Mouse (Mus musculus): ENCODE measurements around the gene B230217C12Rik. TPM values are rescaled to one million over a fixed set of nuclear protein-coding genes. Genes with fewer than 3 reads are reported as not detected.

B230217C12Rik gene
- polyA plus RNA-seq, 1 experiment from 2014 or later, result 15.1 TPM

- Histone ChIP-seq H3K4me3 (ENCODE audit: low read depth, low read length) (no peak overlapping the region), H3K4me2 (replicated peaks; ENCODE audit: low read depth, low read length) (no peak overlapping the region), H3K9me3 (ENCODE audit: control insufficient read depth, low read length) (no peaks in the 10 kb centered on the region), H3K36me3 (ENCODE audit: control insufficient read depth, insufficient read depth, low read length) (0 out of 2 replicates have a peak, but pooled peaks cover 5% of the 10 kb centered on the region), H3K27me3 (ENCODE audit: control insufficient read depth, insufficient read depth, low read length) (no peaks in the 10 kb centered on the region), H3K4me1 (replicated peaks; ENCODE audit: control insufficient read depth, insufficient read depth, low read length) (peaks cover 34% of the 10 kb centered on the region), H3K27ac (ENCODE audit: low read depth, low read length) (peak overlapping the region; percentile 13; the same call in 1 of the 2 replicates), H3K9ac (ENCODE audit: low read depth, low read length) (no peak overlapping the region)
- DNase-seq (ENCODE audit: low spot score), result no peak
- no peak for ATAC-seq (ENCODE audit: low FRiP score)
- 55% methylated on average over 7 of the region's 7 CpGs for WGBS
Observed at GRCm38 (mm10) chr11:97806613-97806964, 34.0 kb upstream of the B230217C12Rik start.

DNA sequence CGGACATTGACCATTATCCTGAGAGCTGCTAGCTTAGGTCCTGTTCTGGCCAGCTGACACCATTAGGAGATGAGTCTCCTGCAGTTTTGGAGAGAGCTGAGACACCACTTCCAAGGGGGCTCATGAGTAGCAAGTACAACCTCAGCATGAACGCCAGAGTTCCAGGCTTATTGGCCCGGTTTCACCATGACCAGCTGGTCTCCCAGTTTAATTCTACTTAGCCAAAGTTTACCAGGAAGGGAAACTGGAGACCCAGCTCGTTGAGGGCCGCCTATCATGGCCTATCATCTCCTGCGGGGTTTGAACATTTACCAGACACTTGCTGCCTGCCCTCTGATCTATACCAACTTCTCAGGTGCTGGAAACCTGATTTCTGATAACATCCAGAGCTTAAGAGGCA is 33.0 kb upstream of the B230217C12Rik start:
- Histone ChIP-seq H3K4me2 (replicated peaks; ENCODE audit: low read depth, low read length) (no peak overlapping the region; the same call in 1 of the 2 replicates), H3K36me3 (ENCODE audit: control insufficient read depth, insufficient read depth, low read length) (0 out of 2 replicates have a peak, but pooled peaks cover 5% of the 10 kb centered on the region), H3K9ac (ENCODE audit: low read depth, low read length) (no peak overlapping the region), H3K27me3 (ENCODE audit: control insufficient read depth, insufficient read depth, low read length) (no peaks in the 10 kb centered on the region), H3K9me3 (ENCODE audit: control insufficient read depth, low read length) (no peaks in the 10 kb centered on the region), H3K4me3 (ENCODE audit: low read depth, low read length) (no peak overlapping the region), H3K27ac (ENCODE audit: low read depth, low read length) (0 out of 2 replicates have a peak overlapping the region, but pooled peaks have one; percentile 20), H3K4me1 (replicated peaks; ENCODE audit: control insufficient read depth, insufficient read depth, low read length) (peaks cover 38% of the 10 kb centered on the region)
- ATAC-seq (ENCODE audit: low FRiP score) (no peak), DNase-seq (ENCODE audit: low spot score) (no peak)
- 53% methylated on average over 6 of the region's 6 CpGs for WGBS

DNA sequence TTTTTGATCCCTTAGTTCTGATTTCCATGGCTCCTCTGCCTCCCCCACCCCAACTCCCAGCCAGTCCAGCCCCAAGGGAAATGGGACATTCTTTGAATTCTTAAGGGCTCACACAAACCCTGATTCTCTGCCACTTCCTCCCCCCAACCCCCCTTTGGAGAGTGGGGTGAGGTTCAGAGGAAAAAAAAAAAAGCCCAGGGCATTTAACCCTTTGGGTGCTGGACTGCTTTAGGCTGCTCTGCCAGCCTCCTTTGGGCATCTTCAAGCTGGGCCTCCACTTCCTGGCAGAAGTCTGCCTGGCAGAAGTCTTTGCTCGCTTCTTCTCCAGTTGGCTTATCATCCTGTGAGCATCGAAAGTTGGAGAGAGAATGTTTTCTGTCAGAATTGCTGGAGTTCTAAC is 32.5 kb upstream of the B230217C12Rik start:
- no peak overlapping the region for H3K9ac ChIP-seq (ENCODE audit: low read depth, low read length)
- 62% methylated on average over 2 of the region's 2 CpGs for WGBS
- no peaks in the 10 kb centered on the region for H3K27me3 ChIP-seq (ENCODE audit: control insufficient read depth, insufficient read depth, low read length)
- DNase-seq (ENCODE audit: low spot score) (peak; percentile 31), ATAC-seq (ENCODE audit: low FRiP score) (no peak)
- H3K4me1 ChIP-seq (replicated peaks; ENCODE audit: control insufficient read depth, insufficient read depth, low read length), result peaks cover 43% of the 10 kb centered on the region
- H3K36me3 ChIP-seq (ENCODE audit: control insufficient read depth, insufficient read depth, low read length), result 0 out of 2 replicates have a peak, but pooled peaks cover 5% of the 10 kb centered on the region
- 0 out of 2 replicates have a peak overlapping the region, but pooled peaks have one; percentile 20 for H3K27ac ChIP-seq (ENCODE audit: low read depth, low read length)
- no peaks in the 10 kb centered on the region for H3K9me3 ChIP-seq (ENCODE audit: control insufficient read depth, low read length)
- H3K4me2 ChIP-seq (replicated peaks; ENCODE audit: low read depth, low read length), result peak overlapping the region; percentile 7; the same call in 1 of the 2 replicates
- H3K4me3 ChIP-seq (ENCODE audit: low read depth, low read length), result no peak overlapping the region

DNA sequence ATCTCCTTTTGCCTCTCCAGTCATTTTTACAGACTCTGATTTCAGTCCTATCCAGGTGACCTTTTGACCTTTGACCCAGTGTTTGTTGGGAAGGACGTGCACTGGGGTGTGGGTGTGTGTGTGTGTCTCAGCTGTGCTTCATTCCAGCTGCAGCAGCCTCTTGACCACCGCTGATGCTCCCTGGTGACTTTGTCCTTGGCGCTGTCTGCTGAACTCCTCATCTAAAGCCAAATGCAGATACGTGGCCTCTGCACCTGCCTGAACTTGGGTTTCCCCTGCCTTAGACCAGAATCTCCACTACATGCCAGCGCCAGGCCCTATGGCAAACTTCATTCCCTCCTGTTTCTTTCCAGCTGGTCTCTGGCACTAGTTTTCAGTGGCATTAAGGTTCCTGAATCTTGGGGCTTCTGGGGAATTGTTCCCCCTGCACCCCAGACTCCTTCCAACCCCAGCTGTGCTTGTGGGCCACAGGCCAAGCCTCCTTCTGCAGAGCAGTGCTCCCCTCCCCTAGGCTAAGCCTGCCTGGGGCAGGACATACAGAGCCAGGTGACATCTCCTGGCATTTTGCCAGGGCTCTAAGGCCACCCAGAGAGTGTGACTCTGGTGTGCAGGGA is 31.9 kb upstream of the B230217C12Rik start:
- no peak overlapping the region for H3K9ac ChIP-seq (ENCODE audit: low read depth, low read length)
- 38% methylated on average over 5 of the region's 5 CpGs for WGBS
- peaks cover 49% of the 10 kb centered on the region for H3K4me1 ChIP-seq (replicated peaks; ENCODE audit: control insufficient read depth, insufficient read depth, low read length)
- H3K36me3 ChIP-seq (ENCODE audit: control insufficient read depth, insufficient read depth, low read length), result 0 out of 2 replicates have a peak, but pooled peaks cover 5% of the 10 kb centered on the region
- DNase-seq (ENCODE audit: low spot score) (no peak), ATAC-seq (ENCODE audit: low FRiP score) (no peak)
- no peak overlapping the region for H3K4me3 ChIP-seq (ENCODE audit: low read depth, low read length)
- no peak overlapping the region for H3K4me2 ChIP-seq (replicated peaks; ENCODE audit: low read depth, low read length)
- H3K9me3 ChIP-seq (ENCODE audit: control insufficient read depth, low read length), result no peaks in the 10 kb centered on the region
- peak overlapping the region; percentile 24; the same call in 1 of the 2 replicates for H3K27ac ChIP-seq (ENCODE audit: low read depth, low read length)
- H3K27me3 ChIP-seq (ENCODE audit: control insufficient read depth, insufficient read depth, low read length), result no peaks in the 10 kb centered on the region

DNA sequence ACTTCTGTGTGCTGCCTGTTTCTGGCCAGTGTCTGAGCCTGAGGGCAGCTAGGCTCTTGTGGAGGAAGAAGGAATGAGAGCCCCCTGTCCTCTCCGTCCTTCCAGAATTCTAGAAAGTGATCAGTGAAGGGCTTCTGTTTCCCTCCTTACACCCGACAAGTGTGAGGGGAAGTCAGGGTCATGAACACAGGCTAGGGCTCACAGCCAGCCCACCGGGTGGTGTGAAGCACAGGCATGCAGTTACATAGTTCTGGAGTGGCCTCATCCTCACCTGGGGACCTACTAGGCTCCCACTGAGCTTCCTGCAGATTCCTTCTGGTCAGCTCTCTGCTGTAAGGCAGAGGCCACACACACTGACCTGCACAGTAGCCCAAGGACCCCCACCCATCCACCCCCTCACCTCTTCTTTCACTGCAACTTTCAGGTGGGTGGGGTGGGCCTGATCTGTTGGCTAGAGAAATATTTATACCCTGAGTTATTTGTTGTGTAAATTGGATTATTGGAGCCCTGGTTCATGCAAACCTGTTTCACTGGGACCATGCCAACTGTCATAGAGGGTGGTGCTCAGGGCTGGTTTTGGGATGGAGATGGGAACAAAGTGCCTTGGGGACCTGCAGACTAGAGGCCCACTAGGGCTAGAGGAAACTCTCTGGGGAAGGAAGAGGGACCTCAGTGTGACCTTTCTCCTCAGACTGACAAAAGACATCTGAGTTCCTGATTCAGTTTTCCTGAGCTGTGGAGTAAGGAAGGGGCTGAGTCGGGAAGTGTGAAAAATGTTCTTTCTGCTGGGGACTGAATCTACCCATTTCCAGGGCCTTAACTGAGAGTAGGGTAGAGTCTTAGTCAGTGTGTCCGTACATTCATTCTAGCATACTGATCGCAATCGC is 31.1 kb upstream of the B230217C12Rik start:
- Histone ChIP-seq H3K4me2 (replicated peaks; ENCODE audit: low read depth, low read length) (no peak overlapping the region), H3K9ac (ENCODE audit: low read depth, low read length) (no peak overlapping the region), H3K4me3 (ENCODE audit: low read depth, low read length) (no peak overlapping the region), H3K4me1 (replicated peaks; ENCODE audit: control insufficient read depth, insufficient read depth, low read length) (peaks cover 50% of the 10 kb centered on the region), H3K27me3 (ENCODE audit: control insufficient read depth, insufficient read depth, low read length) (no peaks in the 10 kb centered on the region), H3K9me3 (ENCODE audit: control insufficient read depth, low read length) (no peaks in the 10 kb centered on the region), H3K27ac (ENCODE audit: low read depth, low read length) (peak overlapping the region; percentile 24; the same call in 1 of the 2 replicates), H3K36me3 (ENCODE audit: control insufficient read depth, insufficient read depth, low read length) (0 out of 2 replicates have a peak, but pooled peaks cover 5% of the 10 kb centered on the region)
- 76% methylated on average over 7 of the region's 7 CpGs for WGBS
- ATAC-seq (ENCODE audit: low FRiP score) (no peak), DNase-seq (ENCODE audit: low spot score) (no peak)

GRCm38 (mm10) chr11:97810356-97810755 is 30.2 kb upstream of the B230217C12Rik start:
- Histone ChIP-seq H3K36me3 (ENCODE audit: control insufficient read depth, insufficient read depth, low read length) (0 out of 2 replicates have a peak, but pooled peaks cover 5% of the 10 kb centered on the region), H3K27me3 (ENCODE audit: control insufficient read depth, insufficient read depth, low read length) (no peaks in the 10 kb centered on the region), H3K27ac (ENCODE audit: low read depth, low read length) (no peak overlapping the region), H3K4me3 (ENCODE audit: low read depth, low read length) (no peak overlapping the region), H3K4me1 (replicated peaks; ENCODE audit: control insufficient read depth, insufficient read depth, low read length) (peaks cover 44% of the 10 kb centered on the region), H3K4me2 (replicated peaks; ENCODE audit: low read depth, low read length) (no peak overlapping the region), H3K9me3 (ENCODE audit: control insufficient read depth, low read length) (no peaks in the 10 kb centered on the region), H3K9ac (ENCODE audit: low read depth, low read length) (no peak overlapping the region)
- 76% methylated on average over 7 of the region's 7 CpGs for WGBS
- no peak for DNase-seq (ENCODE audit: low spot score)
- no peak for ATAC-seq (ENCODE audit: low FRiP score)

DNA sequence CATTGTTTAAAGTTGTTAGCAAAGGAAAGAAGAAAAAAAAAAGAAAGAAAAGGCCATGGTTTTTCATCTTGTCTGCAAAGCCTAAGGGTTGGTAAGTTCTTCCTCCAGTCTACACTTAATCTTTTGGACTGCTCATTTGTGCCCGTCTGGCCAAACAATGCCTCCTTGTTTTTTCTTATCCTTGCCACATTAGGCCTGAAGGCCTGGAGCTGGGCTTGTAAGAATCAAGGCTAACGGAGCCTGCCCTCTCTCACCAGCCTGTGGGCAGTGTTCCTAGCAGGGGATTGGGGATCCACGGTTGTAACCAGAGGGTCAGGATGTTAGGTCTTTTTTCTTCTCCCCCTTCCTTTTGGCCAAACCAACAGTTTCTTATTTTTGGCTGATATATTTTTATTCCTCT is 29.6 kb upstream of the B230217C12Rik start:
- 20% methylated on average over 3 of the region's 3 CpGs for WGBS
- Histone ChIP-seq H3K27ac (ENCODE audit: low read depth, low read length) (no peak overlapping the region), H3K36me3 (ENCODE audit: control insufficient read depth, insufficient read depth, low read length) (0 out of 2 replicates have a peak, but pooled peaks cover 5% of the 10 kb centered on the region), H3K9ac (ENCODE audit: low read depth, low read length) (no peak overlapping the region), H3K4me2 (replicated peaks; ENCODE audit: low read depth, low read length) (no peak overlapping the region), H3K9me3 (ENCODE audit: control insufficient read depth, low read length) (no peaks in the 10 kb centered on the region), H3K4me1 (replicated peaks; ENCODE audit: control insufficient read depth, insufficient read depth, low read length) (peaks cover 40% of the 10 kb centered on the region), H3K27me3 (ENCODE audit: control insufficient read depth, insufficient read depth, low read length) (no peaks in the 10 kb centered on the region), H3K4me3 (ENCODE audit: low read depth, low read length) (no peak overlapping the region)
- DNase-seq (ENCODE audit: low spot score) (peak; percentile 27), ATAC-seq (ENCODE audit: low FRiP score) (no peak)

GRCm38 (mm10) chr11:97811569-97812362 is 28.8 kb upstream of the B230217C12Rik start:
- peaks cover 37% of the 10 kb centered on the region for H3K4me1 ChIP-seq (replicated peaks; ENCODE audit: control insufficient read depth, insufficient read depth, low read length)
- no peaks in the 10 kb centered on the region for H3K9me3 ChIP-seq (ENCODE audit: control insufficient read depth, low read length)
- WGBS, result 28% methylated on average over 12 of the region's 13 CpGs
- no peak overlapping the region; the same call in 1 of the 2 replicates for H3K4me2 ChIP-seq (replicated peaks; ENCODE audit: low read depth, low read length)
- ATAC-seq (ENCODE audit: low FRiP score) (peak; percentile 23), DNase-seq (ENCODE audit: low spot score) (peak; percentile 29)
- peak overlapping the region; percentile 89 for H3K27ac ChIP-seq (ENCODE audit: low read depth, low read length)
- 0 out of 2 replicates have a peak, but pooled peaks cover 5% of the 10 kb centered on the region for H3K36me3 ChIP-seq (ENCODE audit: control insufficient read depth, insufficient read depth, low read length)
- H3K27me3 ChIP-seq (ENCODE audit: control insufficient read depth, insufficient read depth, low read length), result no peaks in the 10 kb centered on the region
- H3K4me3 ChIP-seq (ENCODE audit: low read depth, low read length), result no peak overlapping the region
- peak overlapping the region; percentile 45; the same call in 1 of the 2 replicates for H3K9ac ChIP-seq (ENCODE audit: low read depth, low read length)
